Mouse (Mus musculus) heart, embryonic 13.5 days (tissue): ENCODE results near the gene Psme2b. TPM values are rescaled to one million over a fixed set of nuclear protein-coding genes. Genes with fewer than 3 reads are reported as not detected.
"Not testable (repeated sequence)": the region's sequence is repeated elsewhere in the genome, so short reads cannot be mapped to it uniquely, and the experiment has no call there.

Experiments used
- ATAC-seq: fragments of 200-750 bp; cut with Nextera tagmentation; 2 replicates; pipeline ENCODE4 v1.8.0; 2017; ENCODE audit warnings: moderate TSS enrichment; ENCODE audit not compliant: insufficient number of reproducible peaks, low FRiP score, low TSS enrichment; ENCODE audit errors: extremely low read depth
- H3K27ac ChIP-seq: fragments of 300-500 bp; sonication (generic); replicated peaks from 2 replicates; pipeline ENCODE4 v1.5.1; 2015; ENCODE audit warnings: moderate library complexity, mild to moderate bottlenecking, inconsistent platforms
- H3K27me3 ChIP-seq: fragments of 300-500 bp; sonication (generic); replicated peaks from 2 replicates; pipeline ENCODE4 v1.6.1; 2015; ENCODE audit warnings: mild to moderate bottlenecking, inconsistent platforms
- H3K36me3 ChIP-seq: fragments of 300-500 bp; sonication (generic); 2 replicates; pipeline ENCODE4 v1.6.1; 2015; ENCODE audit warnings: mild to moderate bottlenecking, inconsistent platforms
- H3K4me1 ChIP-seq: fragments of 300-500 bp; sonication (generic); 2 replicates; pipeline ENCODE4 v1.6.1; 2015; ENCODE audit warnings: inconsistent platforms
- H3K4me2 ChIP-seq: fragments of 300-500 bp; sonication (generic); 2 replicates; pipeline ENCODE4 v1.6.1; 2015; ENCODE audit warnings: inconsistent platforms, mild to moderate bottlenecking, moderate library complexity
- H3K4me3 ChIP-seq: fragments of 300-500 bp; sonication (generic); 2 replicates; pipeline ENCODE4 v1.5.1; 2015; ENCODE audit warnings: moderate library complexity, mild to moderate bottlenecking, inconsistent platforms
- H3K9ac ChIP-seq: fragments of 300-500 bp; sonication (generic); 2 replicates; pipeline ENCODE4 v1.6.1; 2015; ENCODE audit warnings: inconsistent platforms, mild to moderate bottlenecking, moderate library complexity
- H3K9me3 ChIP-seq: fragments of 300-500 bp; sonication (generic); 2 replicates; pipeline ENCODE4 v1.6.1; 2016; ENCODE audit warnings: inconsistent platforms
- WGBS: fragments of 180-500 bp; shearing (Covaris S2); methylation state at CpG from one replicate; pipeline ENCODE4 v1.1.7; 2015; ENCODE audit warnings: mixed read lengths; 5-methylcytosine and 5-hydroxymethylcytosine counted together
- polyA plus RNA-seq: library from polyadenylated mRNA; unstranded; fragments of >200 nt; fragmentation: Nextera tagmentation; extraction: Ambion mirVana; gene quantifications from 2 replicates; pipeline ENCODE4 v1.2.1, GENCODE M21; 2015

Gene Psme2b
- polyA plus RNA-seq, 1 experiment from 2014 or later: 1.6 TPM

GRCm38 (mm10) chr11:48939286-48939685 lies 6.7 kb downstream of the Psme2b start:
- H3K9ac ChIP-seq, ATAC-seq, H3K36me3 ChIP-seq, H3K27me3 ChIP-seq, H3K4me2 ChIP-seq, H3K9me3 ChIP-seq, H3K27ac ChIP-seq, H3K4me3 ChIP-seq, H3K4me1 ChIP-seq: not testable (repeated sequence)

GRCm38 (mm10) chr11:48935291-48935690 lies 10.7 kb downstream of the Psme2b start:
- H3K4me1 ChIP-seq, H3K27ac ChIP-seq, H3K9ac ChIP-seq, ATAC-seq, H3K9me3 ChIP-seq, H3K4me2 ChIP-seq, H3K36me3 ChIP-seq, H3K27me3 ChIP-seq, H3K4me3 ChIP-seq: not testable (repeated sequence)
- no CpG with 5 or more reads among the region's 3 CpGs for WGBS

- not testable (repeated sequence) for H3K27ac ChIP-seq, ATAC-seq, H3K4me3 ChIP-seq, H3K36me3 ChIP-seq, H3K4me2 ChIP-seq, H3K4me1 ChIP-seq, H3K27me3 ChIP-seq, H3K9me3 ChIP-seq, H3K9ac ChIP-seq
- 24% methylated on average over 1 of the region's 1 CpGs for WGBS
These were observed 12.1 kb downstream of the Psme2b start for GRCm38 (mm10) chr11:48933923-48934322.

- ATAC-seq, H3K4me3 ChIP-seq, H3K9ac ChIP-seq, H3K27me3 ChIP-seq, H3K36me3 ChIP-seq, H3K4me1 ChIP-seq, H3K4me2 ChIP-seq, H3K27ac ChIP-seq, H3K9me3 ChIP-seq: not testable (repeated sequence)
- 74% methylated on average over 1 of the region's 1 CpGs for WGBS
These were observed 12.6 kb downstream of the Psme2b start for GRCm38 (mm10) chr11:48933422-48933821.

GRCm38 (mm10) chr11:48928068-48928467 lies 17.9 kb downstream of the Psme2b start:
- not testable (repeated sequence) for H3K9ac ChIP-seq, H3K27ac ChIP-seq, H3K4me3 ChIP-seq, H3K4me1 ChIP-seq, ATAC-seq, H3K4me2 ChIP-seq, H3K36me3 ChIP-seq, H3K9me3 ChIP-seq, H3K27me3 ChIP-seq
- 91% methylated on average over 1 of the region's 1 CpGs for WGBS

GRCm38 (mm10) chr11:48926437-48926836 lies 19.6 kb downstream of the Psme2b start:
- not testable (repeated sequence) for H3K27ac ChIP-seq, H3K4me1 ChIP-seq, ATAC-seq, H3K9me3 ChIP-seq, H3K4me2 ChIP-seq, H3K27me3 ChIP-seq, H3K4me3 ChIP-seq, H3K9ac ChIP-seq, H3K36me3 ChIP-seq

- H3K27ac ChIP-seq, H3K4me1 ChIP-seq, H3K9me3 ChIP-seq, H3K27me3 ChIP-seq, H3K36me3 ChIP-seq, H3K9ac ChIP-seq, ATAC-seq, H3K4me2 ChIP-seq, H3K4me3 ChIP-seq: not testable (repeated sequence)
- WGBS: 65% methylated on average over 5 of the region's 5 CpGs
These were observed 22.2 kb downstream of the Psme2b start for GRCm38 (mm10) chr11:48923818-48924217.

GRCm38 (mm10) chr11:48918380-48918779 lies 27.6 kb downstream of the Psme2b start:
- WGBS: 70% methylated on average over 3 of the region's 3 CpGs
- Histone ChIP-seq H3K9me3 (no peaks in the 10 kb centered on the region), H3K36me3 (no peaks in the 10 kb centered on the region), H3K4me3 (no peak overlapping the region), H3K27ac (no peak overlapping the region), H3K4me1 (no peaks in the 10 kb centered on the region), H3K4me2 (no peak overlapping the region), H3K27me3 (no peaks in the 10 kb centered on the region), H3K9ac (no peak overlapping the region)
- ATAC-seq: no peak

- Histone ChIP-seq H3K27ac (no peak overlapping the region), H3K27me3 (no peaks in the 10 kb centered on the region), H3K4me3 (no peak overlapping the region), H3K4me1 (no peaks in the 10 kb centered on the region), H3K9ac (no peak overlapping the region), H3K36me3 (no peaks in the 10 kb centered on the region), H3K4me2 (no peak overlapping the region), H3K9me3 (no peaks in the 10 kb centered on the region)
- ATAC-seq: no peak
- 92% methylated on average over 1 of the region's 1 CpGs for WGBS
These were observed 32.4 kb downstream of the Psme2b start for GRCm38 (mm10) chr11:48913611-48914010.

GRCm38 (mm10) chr11:48908459-48908858 lies 37.5 kb downstream of the Psme2b start:
- WGBS: 28% methylated on average over 1 of the region's 1 CpGs
- Histone ChIP-seq H3K4me3 (no peak overlapping the region), H3K9me3 (no peaks in the 10 kb centered on the region), H3K27ac (no peak overlapping the region), H3K27me3 (no peaks in the 10 kb centered on the region), H3K9ac (no peak overlapping the region), H3K4me1 (no peaks in the 10 kb centered on the region), H3K36me3 (no peaks in the 10 kb centered on the region), H3K4me2 (no peak overlapping the region)
- no peak for ATAC-seq

- no peak within 1 kb of the TSS for H3K9ac ChIP-seq
- H3K27me3 ChIP-seq: no peaks in the 10 kb centered on the region
- ATAC-seq: no peak
- 56% methylated on average over 2 of the region's 2 CpGs for WGBS
- no peaks in the 10 kb centered on the region for H3K9me3 ChIP-seq
- H3K4me3 ChIP-seq: no peak within 1 kb of the TSS
- no peaks in the 10 kb centered on the region for H3K36me3 ChIP-seq
- no peaks in the 10 kb centered on the region for H3K4me1 ChIP-seq
- H3K4me2 ChIP-seq: no peak within 1 kb of the TSS
- H3K27ac ChIP-seq: no peak within 1 kb of the TSS
These were observed 44.0 kb downstream of the Psme2b start, which contains the start of gene Gm5431 for GRCm38 (mm10) chr11:48902021-48902420. Gene Gm5431 (minus strand): TSS chr11:48902214.

- not testable (repeated sequence) for H3K9me3 ChIP-seq, H3K36me3 ChIP-seq, H3K4me2 ChIP-seq, H3K27me3 ChIP-seq, H3K9ac ChIP-seq, H3K4me1 ChIP-seq, ATAC-seq, H3K27ac ChIP-seq, H3K4me3 ChIP-seq
- WGBS: 78% methylated on average over 1 of the region's 1 CpGs
These were observed 44.4 kb downstream of the Psme2b start for GRCm38 (mm10) chr11:48901567-48901930.
